Mouse (Mus musculus) WW6 (cell line): Measurements from ENCODE around the gene Adgrl3.

Experiments
- DNase-seq: peaks from one replicate; pipeline ENCODE4 v3.0.0-alpha.2; 2013; ENCODE audit warnings: low read depth, low spot score

The Adgrl3 gene

GRCm38 (mm10) chr5:81661611-81662390 lies 641.9 kb downstream of the Adgrl3 start:
- no peak for DNase-seq

- no peak for DNase-seq
Observed at GRCm38 (mm10) chr5:81671025-81671424, 651.1 kb downstream of the Adgrl3 start.

- no peak for DNase-seq
Observed at GRCm38 (mm10) chr5:81674275-81674974, 654.5 kb downstream of the Adgrl3 start.

- no peak for DNase-seq
Observed at GRCm38 (mm10) chr5:81674975-81675371, 655.0 kb downstream of the Adgrl3 start.

- no peak for DNase-seq
Observed at GRCm38 (mm10) chr5:81676896-81677295, 657.0 kb downstream of the Adgrl3 start.

- no peak for DNase-seq
Observed at GRCm38 (mm10) chr5:81686206-81686605, 666.3 kb downstream of the Adgrl3 start.

- DNase-seq = no peak
Observed at GRCm38 (mm10) chr5:81686845-81687244, 666.9 kb downstream of the Adgrl3 start.

- no peak for DNase-seq
Observed at GRCm38 (mm10) chr5:81729620-81730019, 709.7 kb downstream of the Adgrl3 start.

- DNase-seq = no peak
Observed at GRCm38 (mm10) chr5:81736008-81736407, 716.1 kb downstream of the Adgrl3 start.

- no peak for DNase-seq
Observed at GRCm38 (mm10) chr5:81738286-81739032, 718.5 kb downstream of the Adgrl3 start.

- DNase-seq = no peak
Observed at GRCm38 (mm10) chr5:81752426-81752825, 732.5 kb downstream of the Adgrl3 start.

GRCm38 (mm10) chr5:81755711-81756110 lies 735.8 kb downstream of the Adgrl3 start:
- no peak for DNase-seq

- DNase-seq = no peak
Observed at GRCm38 (mm10) chr5:81757093-81757725, 737.3 kb downstream of the Adgrl3 start.

- no peak for DNase-seq
Observed at GRCm38 (mm10) chr5:81776234-81776633, 756.3 kb downstream of the Adgrl3 start.

- no peak for DNase-seq
Observed at GRCm38 (mm10) chr5:81776746-81777145, 756.8 kb downstream of the Adgrl3 start.

GRCm38 (mm10) chr5:81784770-81785169 lies 764.8 kb downstream of the Adgrl3 start:
- no peak for DNase-seq

- DNase-seq = no peak
Observed at GRCm38 (mm10) chr5:81790710-81791109, 770.8 kb downstream of the Adgrl3 start.

GRCm38 (mm10) chr5:81794125-81794524 lies 774.2 kb downstream of the Adgrl3 start:
- no peak for DNase-seq

GRCm38 (mm10) chr5:81794601-81795000 lies 774.7 kb downstream of the Adgrl3 start:
- no peak for DNase-seq

- no peak for DNase-seq
Observed at GRCm38 (mm10) chr5:81796128-81796527, 776.2 kb downstream of the Adgrl3 start.

- DNase-seq = no peak
Observed at GRCm38 (mm10) chr5:81810966-81811365, 791.0 kb downstream of the Adgrl3 start.

- no peak for DNase-seq
Observed at GRCm38 (mm10) chr5:81832076-81832475, 812.1 kb downstream of the Adgrl3 start.
